Mouse (Mus musculus) spleen, postnatal 14 days (tissue): ENCODE results near the gene Actl6b.

Experiments
- DNase-seq, 2 experiments: peaks; one replicate each; pipeline ENCODE4 v3.0.0; 2021 to 2022; ENCODE audit warnings: low spot score in 2 of 2

The Actl6b gene

DNA sequence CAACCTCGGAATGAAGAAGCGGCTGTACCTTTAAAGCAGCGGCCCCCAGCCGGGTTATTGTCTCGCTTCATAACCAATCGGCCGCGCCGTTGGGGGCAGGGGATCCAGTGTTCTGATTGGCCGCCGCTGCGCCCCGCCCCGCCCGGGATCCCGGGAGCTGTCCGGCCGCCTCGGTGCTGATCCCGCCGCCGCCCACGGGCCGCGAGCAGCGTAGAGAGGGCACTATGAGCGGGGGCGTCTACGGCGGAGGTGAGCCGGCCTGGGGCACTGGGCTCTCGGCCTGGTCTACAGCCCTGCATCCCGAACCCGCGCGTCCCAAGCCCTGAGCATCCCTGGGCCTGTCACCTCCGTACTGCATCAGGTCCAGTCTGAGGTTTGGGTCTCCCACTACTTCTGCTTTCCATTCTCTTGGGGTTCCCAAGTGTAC lies at the start of gene Actl6b:
Gene Actl6b, plus strand, starts transcription at position 107 of the 427 bp plus-strand sequence.
- peak in 1 of 2 experiments; percentile 52 for DNase-seq

DNA sequence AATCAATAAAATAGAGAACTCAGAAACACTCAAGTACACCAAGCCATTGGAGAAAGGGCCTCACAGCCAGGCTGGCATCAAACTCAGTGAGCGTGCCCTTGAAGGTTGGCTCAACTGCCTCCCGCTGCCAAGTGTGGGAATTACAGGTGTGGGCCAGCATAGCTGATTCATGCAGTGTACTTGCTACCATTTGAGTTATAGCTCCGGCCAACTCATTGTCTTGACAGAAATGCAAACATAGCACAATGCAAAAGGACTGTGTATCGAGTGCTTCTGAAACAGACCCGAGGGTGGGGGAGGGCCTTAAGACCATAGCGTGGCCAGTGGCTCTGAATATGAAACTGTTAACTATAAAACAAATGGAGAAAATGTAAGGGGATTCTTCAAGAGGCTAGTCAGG lies 49.3 kb upstream of the Actl6b start:
- no peak for DNase-seq

DNA sequence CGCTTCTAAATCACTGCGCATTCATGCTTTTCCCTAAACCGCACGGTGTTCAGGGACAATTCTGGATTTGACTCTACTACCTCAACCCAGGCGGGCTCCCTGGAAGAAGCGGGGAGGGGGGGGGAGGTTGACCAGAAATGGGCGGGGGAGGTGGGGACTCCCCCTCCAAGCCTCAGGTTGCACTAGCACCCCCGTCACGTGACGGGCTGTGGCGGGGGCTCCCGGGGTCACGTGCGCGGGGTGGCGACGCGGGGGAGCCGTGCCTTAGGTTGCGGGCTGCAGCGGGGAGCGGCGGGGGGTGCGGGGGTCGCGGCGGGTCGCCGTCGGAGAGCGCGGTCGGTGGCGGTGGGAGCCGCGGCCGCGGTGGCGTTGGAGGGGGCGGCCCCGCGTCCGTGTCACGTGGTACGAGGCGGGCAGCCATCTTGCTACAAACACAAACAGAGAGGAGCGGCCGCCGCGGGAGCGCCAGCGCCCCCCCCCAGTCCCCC lies 43.3 kb upstream of the Actl6b start:
- peak; percentile 46 to 62 for DNase-seq

DNA sequence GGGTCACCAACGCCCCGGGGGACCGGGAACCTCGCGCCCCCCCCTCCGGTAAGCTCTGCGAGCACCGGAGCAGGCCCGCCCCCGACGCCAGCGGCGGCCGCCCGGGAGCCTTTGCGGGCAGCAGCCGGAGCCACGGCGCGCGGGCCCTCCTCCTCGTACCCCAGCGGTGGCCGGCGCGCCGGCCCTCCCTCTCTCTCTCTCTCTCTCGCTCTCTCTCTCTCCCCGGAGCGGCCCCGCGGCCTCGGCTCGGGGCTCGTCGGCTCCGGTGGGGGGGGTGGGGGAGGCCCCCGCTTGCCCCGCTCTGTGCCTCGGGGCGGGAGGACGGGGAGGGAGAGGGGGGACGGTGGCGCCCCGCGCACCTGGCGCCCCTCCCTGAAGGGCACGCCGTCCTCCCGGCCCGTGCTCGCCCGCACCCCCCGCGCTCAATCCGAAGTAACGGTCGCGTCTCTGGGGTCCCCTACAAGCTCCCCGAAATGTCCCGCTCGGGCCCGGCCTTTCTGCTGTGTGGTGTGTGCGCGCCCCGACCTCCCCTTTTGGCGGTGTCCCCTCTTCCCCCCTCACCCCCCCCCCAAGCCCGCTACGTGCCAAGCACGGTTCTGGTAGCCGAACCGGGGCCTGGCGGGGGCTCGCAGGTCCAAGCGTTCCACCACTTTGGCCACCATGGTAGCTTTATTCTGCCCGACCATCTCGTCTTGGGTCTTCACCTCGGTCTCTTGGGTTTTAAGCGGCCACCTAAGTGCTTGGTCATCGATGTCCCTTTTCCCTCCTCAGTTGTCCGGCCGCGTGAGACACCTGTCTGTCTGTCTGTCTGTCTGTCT lies 42.5 kb upstream of the Actl6b start:
- no peak for DNase-seq

DNA sequence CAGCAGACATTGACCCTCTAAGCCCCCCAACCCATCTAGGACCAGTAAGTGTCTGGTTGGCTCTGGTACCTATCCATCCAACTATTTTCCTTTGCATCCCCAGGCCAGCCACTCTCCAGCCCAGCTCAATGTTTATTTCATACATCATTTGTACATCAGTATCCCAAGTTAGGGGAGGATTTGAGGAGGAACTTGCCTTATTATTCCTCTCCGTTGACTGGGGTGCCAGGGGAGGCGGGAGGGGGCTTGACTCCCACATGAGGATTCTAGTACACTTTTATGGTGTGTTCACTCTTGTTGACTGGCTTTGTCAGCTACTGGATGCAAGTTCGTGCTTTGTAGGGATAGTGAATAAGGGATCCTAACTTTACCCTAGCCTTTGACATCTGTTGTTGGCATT lies 41.6 kb upstream of the Actl6b start:
- no peak for DNase-seq

DNA sequence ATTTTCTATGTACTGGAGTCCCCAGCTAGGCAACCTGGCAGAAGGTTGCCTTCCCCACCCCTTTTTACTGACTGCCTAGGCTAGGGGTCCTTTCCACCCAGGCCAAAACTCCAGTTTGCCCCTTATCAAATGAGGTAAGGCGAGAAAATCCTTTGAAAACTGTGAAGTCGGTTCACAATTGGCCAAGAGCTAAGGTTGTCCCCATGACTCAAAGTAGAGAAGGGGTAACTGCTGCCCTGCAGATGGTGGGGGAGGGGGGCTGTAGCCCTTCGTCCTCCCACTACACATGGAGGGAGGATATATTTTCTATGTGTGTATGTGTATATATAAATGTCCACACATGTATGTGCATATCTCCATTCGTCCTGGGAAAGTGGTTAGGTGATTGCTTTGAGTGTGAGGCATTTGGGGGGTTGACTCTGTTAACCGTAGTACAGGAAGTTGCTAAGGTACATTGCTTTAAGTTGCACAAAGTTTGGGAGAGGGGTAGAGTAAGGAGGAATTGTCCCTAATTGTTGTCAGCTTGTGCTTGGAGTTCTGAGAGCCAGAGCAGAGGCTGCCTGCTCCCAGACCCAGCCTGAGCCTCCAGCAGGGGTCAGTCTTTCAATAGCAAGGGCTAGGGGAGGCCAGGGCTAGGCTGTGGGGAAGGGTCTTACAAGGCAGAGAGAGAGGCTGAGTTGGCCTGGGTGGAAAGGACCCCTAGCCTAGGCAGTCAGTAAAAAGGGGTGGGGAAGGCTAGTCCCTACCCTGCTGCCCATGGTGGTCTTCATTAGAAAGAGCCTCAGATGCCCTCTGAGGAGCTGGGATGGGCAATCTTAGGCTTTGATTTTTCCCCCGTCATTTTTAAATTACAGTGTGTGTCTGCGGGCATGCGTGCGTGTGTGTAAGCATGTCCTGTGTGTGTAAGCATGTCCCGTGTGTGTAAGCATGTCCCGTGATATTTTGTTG lies 40.2 kb upstream of the Actl6b start:
- no peak for DNase-seq

DNA sequence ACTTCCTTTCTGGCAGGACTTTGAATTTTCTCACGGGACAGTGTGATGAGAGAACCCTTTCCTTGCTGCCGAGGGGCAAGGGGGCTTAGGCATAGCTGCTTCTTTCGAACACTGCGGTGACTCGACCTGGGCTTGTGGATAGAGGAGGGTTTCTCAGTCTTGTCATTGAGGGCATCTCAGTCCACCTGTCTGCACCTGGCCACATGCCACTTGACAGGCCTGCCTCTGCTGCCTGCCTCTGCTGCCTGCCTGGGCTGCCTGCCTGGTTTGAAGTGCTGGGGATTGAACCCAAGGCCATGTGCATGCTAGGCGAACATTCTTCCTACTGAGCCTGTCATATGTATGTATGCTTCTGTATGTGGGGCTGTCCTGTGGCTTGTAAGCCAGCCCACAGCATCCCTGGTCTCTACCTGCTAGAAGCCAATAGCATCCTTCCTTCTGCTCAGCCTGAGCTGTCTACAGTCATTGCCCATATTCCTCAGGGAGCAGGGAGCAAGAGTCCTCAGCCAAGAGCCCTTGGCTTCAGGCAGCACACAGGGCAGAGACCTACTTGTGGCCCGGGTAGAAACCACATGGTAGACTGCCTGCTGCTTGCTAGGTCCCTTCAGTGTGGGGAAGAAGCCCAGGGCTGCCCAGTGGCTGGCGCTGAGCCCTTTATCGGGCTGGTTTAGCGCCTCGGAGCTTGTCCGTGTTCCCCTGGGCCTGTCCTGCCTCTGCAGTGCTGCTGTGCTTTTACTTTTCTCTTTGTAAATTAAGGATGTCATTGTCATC lies 39.2 kb upstream of the Actl6b start:
- DNase-seq: no peak

DNA sequence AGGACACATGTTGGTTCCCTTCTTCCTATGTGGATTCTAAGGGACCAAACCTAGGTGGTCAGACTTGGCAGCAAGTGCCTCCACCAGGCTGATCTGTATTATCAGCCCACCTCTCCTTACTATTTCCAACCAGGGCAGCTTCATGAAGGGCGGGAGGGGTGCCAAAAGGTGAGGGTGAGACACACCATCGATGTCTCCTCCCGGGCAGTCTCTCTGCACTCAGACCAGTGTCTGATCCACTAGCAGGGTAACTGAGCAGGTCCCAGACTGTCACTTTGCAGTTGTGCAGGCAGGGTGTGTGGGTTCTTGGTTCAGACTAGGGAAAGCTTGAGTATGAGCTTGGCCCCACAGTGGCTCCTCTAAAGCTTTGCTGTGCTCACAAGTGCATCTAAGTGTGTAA lies 38.5 kb upstream of the Actl6b start:
- DNase-seq: no peak

DNA sequence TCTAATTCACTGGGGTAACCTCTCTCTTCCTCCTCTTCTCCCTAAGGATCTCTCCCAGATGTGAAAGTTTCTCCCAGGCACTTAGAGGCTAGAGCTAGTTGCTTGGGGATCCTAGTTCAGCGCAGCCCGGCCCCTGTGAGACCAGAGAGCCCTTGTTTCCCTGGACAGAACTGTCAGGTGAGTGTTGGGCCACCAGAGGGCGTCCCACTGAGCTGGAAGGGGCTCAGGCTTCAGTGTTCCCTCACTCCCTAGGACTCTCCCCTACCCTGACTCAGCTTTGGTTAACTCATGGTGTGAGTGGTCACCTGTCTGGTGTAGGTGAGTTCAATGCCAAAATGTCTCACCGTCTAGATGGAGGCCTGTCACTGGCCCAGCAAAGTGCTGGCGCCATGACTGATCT lies 34.9 kb upstream of the Actl6b start, which contains the start of gene Gigyf1:
Gene Gigyf1, plus strand, starts transcription at position 113 of the 400 bp plus-strand sequence.
- DNase-seq: no peak

DNA sequence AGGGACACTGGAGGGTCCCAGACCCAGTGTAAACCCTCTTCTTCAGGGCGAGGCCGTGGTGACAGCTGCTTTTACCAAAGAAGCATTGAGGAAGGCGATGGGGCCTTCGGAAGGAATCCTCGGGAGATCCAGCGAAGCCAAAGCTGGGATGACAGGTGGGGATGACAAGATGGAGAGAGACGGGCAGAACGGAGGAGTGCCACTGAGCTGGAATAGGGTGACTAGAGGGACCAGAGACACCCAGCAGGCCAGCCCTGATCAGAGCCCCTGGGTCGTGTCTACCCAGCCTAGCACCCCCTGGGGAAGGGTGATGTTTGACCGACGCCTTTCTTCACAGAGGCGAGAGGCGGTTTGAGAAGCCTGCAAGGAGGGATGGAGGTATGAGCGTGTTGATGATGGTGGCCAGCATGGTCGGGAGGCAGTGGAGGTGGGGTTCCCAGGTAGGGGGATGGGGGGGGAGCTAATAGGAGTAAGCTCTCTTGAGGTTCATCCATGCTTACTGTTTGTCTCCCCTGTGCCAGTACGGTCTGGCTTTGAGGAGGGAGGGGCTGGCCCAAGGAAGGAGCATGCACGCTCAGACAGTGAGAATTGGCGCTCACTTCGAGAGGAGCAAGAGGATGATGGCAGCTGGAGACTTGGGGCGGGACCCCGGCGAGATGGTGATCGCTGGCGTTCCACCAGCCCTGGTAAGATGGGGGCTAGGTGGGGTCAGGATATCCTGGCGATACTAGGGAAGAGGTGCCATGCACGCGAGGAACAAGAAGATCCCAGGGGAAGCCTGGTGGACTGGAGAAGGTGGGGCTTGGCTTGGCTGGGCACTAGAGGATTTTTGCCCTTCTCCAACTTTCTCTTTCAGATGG lies 33.4 kb upstream of the Actl6b start:
- DNase-seq: no peak

DNA sequence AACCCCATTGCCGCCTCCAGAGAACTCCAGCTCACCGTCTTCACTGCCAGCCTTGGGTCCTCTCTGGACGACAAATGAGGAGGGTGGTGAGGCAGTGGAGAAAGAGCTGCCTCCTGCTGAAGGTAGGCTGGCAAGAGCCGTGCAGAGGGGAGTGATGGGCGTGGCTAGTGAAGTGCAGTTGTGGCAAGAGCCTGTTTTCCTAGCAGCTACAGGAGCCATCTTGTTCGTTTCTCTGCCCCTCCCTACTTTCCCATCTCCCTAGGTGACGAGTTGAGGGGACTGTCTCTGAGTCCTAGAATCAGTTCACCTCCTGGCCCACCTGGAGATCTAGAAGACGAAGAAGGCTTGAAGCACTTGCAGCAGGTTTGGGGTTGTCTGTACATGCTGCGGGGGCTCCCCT lies 31.5 kb upstream of the Actl6b start:
- DNase-seq: no peak

DNA sequence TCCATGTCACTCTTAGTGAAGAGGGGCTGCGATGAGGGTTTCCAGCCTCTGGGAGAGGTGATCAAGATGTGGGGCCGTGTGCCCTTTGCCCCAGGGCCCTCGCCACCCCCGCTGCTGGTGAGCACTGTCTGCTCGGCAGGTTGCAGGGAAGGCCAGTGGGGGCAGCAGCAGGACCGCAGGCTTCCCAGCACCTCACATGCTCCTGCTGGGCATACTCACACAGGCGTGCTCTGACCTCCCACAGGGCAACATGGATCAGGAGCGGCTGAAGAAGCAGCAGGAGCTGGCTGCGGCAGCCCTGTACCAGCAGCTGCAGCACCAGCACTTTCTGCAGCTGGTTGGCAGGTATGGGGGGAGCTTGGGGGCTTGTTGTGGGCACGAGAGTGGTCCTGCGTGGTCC lies 30.6 kb upstream of the Actl6b start:
- DNase-seq: no peak

DNA sequence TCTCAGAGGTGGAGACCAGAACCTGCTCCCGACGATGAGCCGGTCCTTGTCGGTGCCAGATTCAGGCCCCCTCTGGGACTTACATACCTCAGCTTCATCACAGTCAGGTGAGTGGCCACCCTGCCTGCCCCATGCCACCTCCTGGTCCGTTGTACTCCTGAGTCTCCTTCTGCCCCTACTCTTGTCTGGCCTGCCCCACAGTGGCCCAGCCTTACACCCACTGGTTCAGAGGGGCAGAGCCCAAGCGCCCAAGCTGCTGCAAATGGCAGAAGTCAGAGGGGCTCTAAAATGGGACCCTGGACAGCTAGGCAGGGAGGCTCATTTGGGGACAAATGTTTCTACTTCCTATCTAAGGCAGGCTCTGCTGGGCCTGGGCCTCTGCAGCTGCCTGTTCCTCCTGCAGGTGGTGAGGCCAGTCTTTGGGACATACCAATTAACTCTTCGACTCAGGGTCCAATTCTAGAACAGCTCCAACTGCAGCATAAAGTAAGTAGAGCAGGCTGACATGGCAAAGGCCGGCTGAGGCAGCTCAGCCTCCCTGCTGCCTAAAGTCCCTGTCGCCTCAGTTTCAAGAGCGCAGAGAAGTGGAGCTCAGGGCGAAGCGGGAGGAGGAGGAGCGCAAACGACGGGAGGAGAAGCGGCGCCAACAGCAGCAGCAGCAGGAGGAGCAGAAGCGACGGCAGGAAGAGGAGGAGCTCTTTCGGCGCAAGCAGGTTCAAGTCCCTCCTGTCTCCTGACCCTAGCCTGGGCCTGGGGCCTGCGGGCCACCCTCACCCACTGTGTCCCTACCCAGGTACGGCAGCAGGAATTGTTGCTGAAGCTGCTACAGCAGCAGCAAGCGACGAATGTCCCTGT lies 29.7 kb upstream of the Actl6b start:
- no peak for DNase-seq

DNA sequence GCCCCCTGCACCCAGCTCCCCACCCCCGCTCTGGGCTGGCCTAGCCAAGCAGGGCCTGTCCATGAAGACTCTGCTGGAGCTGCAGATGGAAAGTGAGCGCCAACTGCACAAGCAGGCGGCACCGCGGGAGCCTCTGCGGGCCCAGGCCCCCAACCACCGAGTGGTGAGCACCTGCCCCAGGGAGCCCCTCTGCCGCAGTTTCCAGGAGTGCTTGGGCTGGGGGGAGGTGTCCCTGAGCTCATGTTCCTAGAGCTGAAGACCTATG lies 29.1 kb upstream of the Actl6b start:
- DNase-seq: no peak

DNA sequence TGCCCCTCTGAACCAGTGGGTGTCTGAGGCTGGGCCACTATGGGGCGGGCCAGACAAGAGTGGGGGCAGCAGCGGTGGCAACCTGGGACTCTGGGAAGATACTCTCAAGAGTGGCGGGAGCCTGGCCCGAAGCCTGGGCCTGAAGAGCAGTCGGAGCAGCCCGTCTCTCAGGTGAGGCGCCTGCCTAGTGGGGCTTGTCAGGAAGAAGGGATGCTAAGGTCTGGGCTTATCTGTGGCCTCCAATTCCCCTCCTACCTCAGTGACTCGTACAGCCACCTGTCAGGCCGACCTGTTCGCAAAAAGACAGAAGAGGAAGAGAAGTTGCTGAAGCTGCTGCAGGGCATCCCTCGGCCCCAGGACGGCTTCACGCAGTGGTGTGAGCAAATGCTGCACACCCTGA lies 28.6 kb upstream of the Actl6b start:
- no peak for DNase-seq

DNA sequence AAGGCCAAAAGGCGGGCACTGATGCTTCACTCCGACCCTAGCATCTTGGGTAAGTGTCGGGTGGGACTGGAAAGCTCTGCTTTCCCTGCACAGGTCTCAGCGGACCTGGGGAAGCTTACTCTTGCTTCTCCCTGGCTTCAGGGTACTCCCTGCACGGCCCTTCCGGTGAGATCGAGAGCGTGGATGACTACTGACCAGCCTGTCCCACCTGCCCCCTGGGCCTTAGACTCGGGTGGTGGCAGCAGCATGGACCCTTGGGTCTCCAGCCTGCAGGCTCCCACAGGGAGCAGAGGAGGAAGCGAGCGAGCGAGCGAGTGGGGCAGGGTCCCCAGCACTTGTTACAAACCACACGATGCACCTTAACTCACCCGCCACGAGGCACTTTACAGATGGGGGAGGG lies 27.8 kb upstream of the Actl6b start:
- no peak for DNase-seq

DNA sequence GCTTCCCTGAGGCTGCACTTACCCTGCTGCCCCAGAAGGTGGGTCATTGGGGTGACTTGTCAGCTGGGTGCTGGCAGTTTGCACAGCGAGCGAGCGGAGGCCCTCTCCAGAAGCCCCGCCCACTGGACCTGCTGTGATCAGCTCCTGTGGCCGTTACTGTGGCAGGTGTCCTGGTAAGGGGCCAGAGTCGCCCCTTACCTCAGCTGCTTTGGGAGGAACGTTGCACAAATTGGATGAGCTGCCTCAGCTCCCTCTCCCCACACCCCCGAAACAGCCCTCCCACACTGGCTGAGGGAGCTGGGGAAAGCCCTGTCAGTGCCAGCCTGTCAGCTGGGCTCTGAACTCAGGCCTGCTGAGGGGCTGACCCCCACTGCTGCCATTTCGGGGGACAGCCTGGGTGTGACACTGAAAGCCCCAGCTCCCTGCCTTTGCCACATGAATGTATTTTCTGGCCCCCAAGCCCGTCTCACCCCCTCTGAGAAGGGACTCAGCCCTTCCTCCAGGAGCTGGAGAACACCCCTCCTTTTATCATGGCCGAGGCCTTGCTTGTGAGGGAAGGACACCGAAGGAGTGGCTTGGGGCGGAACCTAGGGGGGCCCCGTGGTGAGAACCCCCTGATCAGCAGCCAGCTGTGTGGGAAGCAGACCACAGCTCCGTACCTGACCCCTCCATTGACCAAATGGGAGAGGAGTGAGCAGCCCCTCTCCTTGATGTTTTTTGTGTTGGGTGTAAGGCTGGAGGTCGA lies 27.0 kb upstream of the Actl6b start:
- no peak for DNase-seq

DNA sequence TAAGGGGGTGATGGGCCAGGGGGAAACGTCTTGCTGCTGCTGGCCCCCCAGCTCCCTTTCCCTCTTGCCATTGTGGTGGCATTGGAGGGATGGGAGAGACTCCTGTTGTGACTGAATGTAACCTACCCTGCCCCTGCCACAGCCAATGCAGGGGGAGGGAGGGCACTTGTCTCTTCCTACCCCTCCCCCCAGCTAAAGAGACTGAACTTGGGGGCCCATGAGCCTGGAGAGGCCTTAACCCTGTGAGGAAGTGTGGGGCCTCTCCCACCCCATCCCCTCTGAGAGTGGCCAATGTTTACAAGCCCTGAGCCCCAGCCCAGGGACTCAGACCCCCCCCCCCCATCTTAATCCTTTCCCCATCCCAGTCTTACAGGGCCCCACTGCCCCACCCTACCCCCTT lies 25.9 kb upstream of the Actl6b start:
- no peak for DNase-seq

DNA sequence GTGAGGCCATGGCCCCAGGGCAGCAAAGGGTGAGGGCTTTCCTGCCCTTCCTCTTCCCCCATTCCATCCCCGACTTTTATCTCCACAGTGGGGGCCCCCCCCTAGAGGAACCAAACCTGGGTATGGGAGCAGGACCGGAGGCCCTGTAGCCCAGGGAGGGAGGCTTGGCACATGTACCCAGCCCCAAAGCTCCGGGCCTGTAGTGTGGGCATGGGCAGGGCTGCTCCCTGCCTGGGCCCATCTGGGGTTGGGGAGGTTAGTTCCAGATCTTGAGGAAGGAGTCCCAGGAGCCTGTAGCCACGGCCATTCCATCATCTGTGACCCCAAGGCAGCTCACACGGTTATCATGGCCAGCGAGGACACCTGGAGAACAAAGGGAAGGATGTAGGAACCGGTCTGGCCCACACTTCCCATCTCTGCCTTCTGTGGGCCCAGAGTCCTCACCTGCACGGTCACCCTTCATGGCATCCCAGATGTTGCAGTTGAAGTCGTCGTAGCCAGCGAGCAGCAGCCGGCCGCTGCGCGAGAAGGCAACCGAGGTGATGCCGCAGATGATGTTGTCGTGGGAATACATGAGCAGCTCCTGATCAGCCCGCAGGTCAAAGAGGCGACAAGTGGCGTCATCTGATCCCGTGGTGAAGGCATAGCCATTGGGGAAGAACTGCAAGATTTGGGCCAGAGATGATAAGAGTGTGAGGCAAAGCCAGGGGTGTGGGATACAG lies 24.9 kb upstream of the Actl6b start:
- no peak for DNase-seq
